Mouse (Mus musculus) ES-Bruce4 (cell line): ENCODE data around the gene Ykt6.

Experiments
- CTCF ChIP-seq: IDR thresholded peaks from one replicate; pipeline ENCODE4 v1.8.1; 2011; ENCODE audit warnings: low read depth, low read length
- POLR2A ChIP-seq: IDR thresholded peaks from one replicate; pipeline ENCODE4 v1.8.1; 2011; ENCODE audit warnings: low read length; ENCODE audit not compliant: insufficient read depth

- no peak for TF ChIP-seq POLR2A
- no peak for TF ChIP-seq CTCF
Observed at GRCm38 (mm10) chr11:5947796-5948195, 7.7 kb upstream of the Ykt6 start.
